Mouse (Mus musculus) thymus, adult 2 months (tissue): ENCODE results near the gene Trim65.

Experiments
- CTCF ChIP-seq: fragments of 200-500 bp; IDR thresholded peaks from 2 replicates; pipeline ENCODE4 v1.5.1; 2012; ENCODE audit warnings: mild to moderate bottlenecking, control low read depth, low read length, moderate library complexity, borderline replicate concordance; ENCODE audit not compliant: control insufficient read depth, poor library complexity, insufficient read depth; ENCODE audit errors: extremely low read depth
- POLR2A ChIP-seq: fragments of 200-500 bp; IDR thresholded peaks from 2 replicates; pipeline ENCODE4 v1.6.1; 2012; ENCODE audit warnings: mild to moderate bottlenecking, low read length, control low read depth, moderate library complexity; ENCODE audit not compliant: control insufficient read depth, poor library complexity, insufficient read depth; ENCODE audit errors: extremely low read depth

DNA sequence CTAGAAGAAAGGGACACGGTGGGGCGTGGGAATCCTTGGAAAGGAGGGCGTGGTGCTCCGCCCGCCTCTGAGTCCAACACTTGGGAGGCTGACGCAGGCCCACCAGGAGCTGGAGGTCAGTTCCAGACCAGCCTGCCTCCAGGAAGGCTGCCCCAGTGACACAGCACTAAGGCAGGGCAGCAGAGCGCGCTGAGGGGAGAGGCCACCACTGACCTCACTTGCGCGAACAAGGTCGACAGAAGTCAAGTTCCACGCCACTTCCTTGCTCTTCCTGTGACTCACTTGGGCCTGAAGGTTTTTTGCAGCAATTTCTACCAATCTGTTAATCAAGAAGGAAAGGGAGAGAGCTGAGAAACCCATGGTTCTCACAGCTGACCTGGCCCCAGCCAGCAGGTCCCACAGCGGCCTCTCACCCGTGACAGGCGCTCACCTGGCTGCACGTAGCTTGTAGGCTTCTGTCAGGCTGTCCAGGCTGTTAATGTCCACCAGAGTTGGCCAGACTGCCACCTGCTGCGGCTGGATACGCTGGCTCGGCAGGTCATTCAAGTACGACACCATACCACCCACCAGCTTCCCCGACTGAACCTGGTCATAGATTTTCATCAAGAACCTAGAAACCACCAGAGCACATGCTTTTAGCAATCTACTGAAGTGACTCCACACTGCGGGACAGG is 44.0 kb upstream of the Trim65 start:
- TF ChIP-seq POLR2A: no peak
- TF ChIP-seq CTCF: no peak
